Mouse (Mus musculus): ENCODE measurements around the gene Il24. TPM values are rescaled to one million over a fixed set of nuclear protein-coding genes. Genes with fewer than 3 reads are reported as not detected.

Il24 gene
- polyA plus RNA-seq, 1 experiment from 2014 or later: not detected

- 84% methylated on average over 7 of the region's 7 CpGs for WGBS (ENCODE audit: insufficient replicate concordance)
- no peak overlapping the region for H3K4me3 ChIP-seq (ENCODE audit: low read depth, low read length)
Observed at GRCm38 (mm10) chr1:130844516-130844915, 42.7 kb downstream of the Il24 start.

DNA sequence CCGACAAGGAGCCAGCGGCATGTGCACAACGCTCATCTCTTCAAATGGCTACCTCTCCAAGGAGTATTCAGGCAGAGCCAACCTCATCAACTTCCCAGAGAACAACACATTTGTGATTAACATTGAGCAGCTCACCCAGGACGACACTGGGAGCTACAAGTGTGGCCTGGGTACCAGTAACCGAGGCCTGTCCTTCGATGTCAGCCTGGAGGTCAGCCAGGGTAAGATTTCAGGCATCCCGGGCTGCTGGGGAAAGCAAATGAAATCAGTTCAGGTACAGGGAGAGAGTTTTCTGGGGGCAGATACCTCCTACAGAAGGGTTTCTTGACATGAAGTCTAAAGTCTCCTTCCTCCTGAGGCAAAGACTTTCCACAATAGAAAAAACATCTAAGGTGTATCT lies 45.6 kb downstream of the Il24 start:
- Histone ChIP-seq H3K4me2 (no peak overlapping the region), H3K9me3 (replicated peaks; ENCODE audit: control insufficient read depth, low read length) (no peaks in the 10 kb centered on the region), H3K4me1 (ENCODE audit: control insufficient read depth, insufficient read depth, low read length) (no peaks in the 10 kb centered on the region), H3K4me3 (ENCODE audit: low read depth, low read length) (no peak overlapping the region), H3K9ac (ENCODE audit: low read depth, low read length) (no peak overlapping the region), H3K27me3 (ENCODE audit: control insufficient read depth, insufficient read depth, low read length) (no peaks in the 10 kb centered on the region), H3K27ac (ENCODE audit: low read depth, low read length) (no peak overlapping the region), H3K36me3 (ENCODE audit: control insufficient read depth, insufficient read depth, low read length) (no peaks in the 10 kb centered on the region)
- ATAC-seq (replicated peaks; ENCODE audit: insufficient number of reproducible peaks, low FRiP score, low TSS enrichment): no peak
- 82% methylated on average over 7 of the region's 7 CpGs for WGBS (ENCODE audit: insufficient replicate concordance)

More at GRCm38 (mm10) chr1:130844516-130844915, 42.7 kb downstream of the Il24 start:
- no peak for ATAC-seq (replicated peaks; ENCODE audit: insufficient number of reproducible peaks, low FRiP score, low TSS enrichment)
- Histone ChIP-seq H3K36me3 (ENCODE audit: control insufficient read depth, insufficient read depth, low read length) (no peaks in the 10 kb centered on the region), H3K27ac (ENCODE audit: low read depth, low read length) (no peak overlapping the region), H3K4me1 (ENCODE audit: control insufficient read depth, insufficient read depth, low read length) (no peaks in the 10 kb centered on the region), H3K9me3 (replicated peaks; ENCODE audit: control insufficient read depth, low read length) (no peaks in the 10 kb centered on the region), H3K9ac (ENCODE audit: low read depth, low read length) (no peak overlapping the region), H3K27me3 (ENCODE audit: control insufficient read depth, insufficient read depth, low read length) (0 out of 2 replicates have a peak, but pooled peaks cover 3% of the 10 kb centered on the region), H3K4me2 (no peak overlapping the region)

DNA sequence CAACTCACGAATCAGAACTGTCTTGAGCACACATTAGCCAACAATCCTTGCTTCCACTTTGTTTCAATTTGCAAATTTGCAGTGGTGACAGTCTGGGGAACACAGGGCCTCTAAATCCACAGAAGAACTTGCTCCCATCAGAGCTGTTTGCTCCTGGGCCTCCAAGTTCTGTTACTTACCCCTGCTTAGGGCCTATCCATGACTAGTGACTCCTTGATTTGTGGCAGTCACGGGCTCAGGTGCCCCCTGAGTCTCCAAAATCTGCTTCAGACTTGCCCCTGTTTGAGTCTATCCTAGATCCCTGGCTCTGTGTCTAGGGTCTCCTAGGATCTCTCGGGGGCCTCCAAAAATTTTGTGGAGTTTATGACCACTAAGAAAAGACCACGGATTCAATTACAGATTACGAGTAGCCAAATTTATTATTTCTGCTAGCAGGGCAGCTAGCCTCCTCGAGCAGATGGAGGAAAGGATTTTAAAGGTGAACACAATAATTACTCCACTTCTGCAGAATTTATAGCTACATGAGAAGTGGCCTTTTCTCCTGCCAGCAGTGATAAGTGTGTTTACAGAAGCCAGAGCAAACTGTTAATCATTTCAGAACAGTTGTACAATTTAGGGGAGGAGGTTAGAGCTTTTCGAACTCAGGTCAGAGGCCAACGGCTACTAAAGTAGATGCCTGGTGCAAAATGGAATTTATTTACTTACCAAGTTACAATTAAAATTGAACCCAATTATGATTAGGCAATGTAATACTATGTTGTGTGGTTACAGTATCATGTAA lies 46.5 kb downstream of the Il24 start:
- Histone ChIP-seq H3K36me3 (ENCODE audit: control insufficient read depth, insufficient read depth, low read length) (no peaks in the 10 kb centered on the region), H3K4me3 (ENCODE audit: low read depth, low read length) (no peak overlapping the region), H3K9me3 (replicated peaks; ENCODE audit: control insufficient read depth, low read length) (no peaks in the 10 kb centered on the region), H3K27ac (ENCODE audit: low read depth, low read length) (no peak overlapping the region), H3K27me3 (ENCODE audit: control insufficient read depth, insufficient read depth, low read length) (no peaks in the 10 kb centered on the region), H3K9ac (ENCODE audit: low read depth, low read length) (no peak overlapping the region), H3K4me1 (ENCODE audit: control insufficient read depth, insufficient read depth, low read length) (no peaks in the 10 kb centered on the region), H3K4me2 (no peak overlapping the region)
- 66% methylated on average over 8 of the region's 8 CpGs for WGBS (ENCODE audit: insufficient replicate concordance)
- no peak for ATAC-seq (replicated peaks; ENCODE audit: insufficient number of reproducible peaks, low FRiP score, low TSS enrichment)

DNA sequence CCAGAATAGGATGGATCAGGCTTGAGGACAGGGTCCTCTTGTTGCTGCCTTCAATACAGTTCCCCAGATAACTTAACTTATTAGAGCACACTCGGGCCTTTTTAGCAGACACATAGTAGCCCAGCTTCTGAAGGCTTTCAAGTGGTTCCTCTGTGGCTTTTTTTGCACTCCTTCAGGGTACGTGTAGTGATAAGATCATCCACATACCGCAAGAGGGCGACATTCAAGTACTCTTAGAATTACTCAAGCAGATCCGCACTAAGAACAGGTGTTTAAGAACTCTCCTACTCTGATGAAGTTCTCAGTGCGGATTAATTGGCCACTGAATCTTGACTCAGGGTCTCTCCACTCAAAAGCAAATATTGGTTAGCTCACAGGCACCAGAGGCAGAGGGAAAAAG lies 49.0 kb downstream of the Il24 start:
- Histone ChIP-seq H3K4me2 (no peak overlapping the region), H3K9ac (ENCODE audit: low read depth, low read length) (no peak overlapping the region), H3K27ac (ENCODE audit: low read depth, low read length) (no peak overlapping the region), H3K27me3 (ENCODE audit: control insufficient read depth, insufficient read depth, low read length) (no peaks in the 10 kb centered on the region), H3K4me3 (ENCODE audit: low read depth, low read length) (no peak overlapping the region), H3K4me1 (ENCODE audit: control insufficient read depth, insufficient read depth, low read length) (no peaks in the 10 kb centered on the region), H3K9me3 (replicated peaks; ENCODE audit: control insufficient read depth, low read length) (no peaks in the 10 kb centered on the region), H3K36me3 (ENCODE audit: control insufficient read depth, insufficient read depth, low read length) (no peaks in the 10 kb centered on the region)
- WGBS (ENCODE audit: insufficient replicate concordance): 44% methylated on average over 6 of the region's 6 CpGs
- ATAC-seq (replicated peaks; ENCODE audit: insufficient number of reproducible peaks, low FRiP score, low TSS enrichment): no peak

DNA sequence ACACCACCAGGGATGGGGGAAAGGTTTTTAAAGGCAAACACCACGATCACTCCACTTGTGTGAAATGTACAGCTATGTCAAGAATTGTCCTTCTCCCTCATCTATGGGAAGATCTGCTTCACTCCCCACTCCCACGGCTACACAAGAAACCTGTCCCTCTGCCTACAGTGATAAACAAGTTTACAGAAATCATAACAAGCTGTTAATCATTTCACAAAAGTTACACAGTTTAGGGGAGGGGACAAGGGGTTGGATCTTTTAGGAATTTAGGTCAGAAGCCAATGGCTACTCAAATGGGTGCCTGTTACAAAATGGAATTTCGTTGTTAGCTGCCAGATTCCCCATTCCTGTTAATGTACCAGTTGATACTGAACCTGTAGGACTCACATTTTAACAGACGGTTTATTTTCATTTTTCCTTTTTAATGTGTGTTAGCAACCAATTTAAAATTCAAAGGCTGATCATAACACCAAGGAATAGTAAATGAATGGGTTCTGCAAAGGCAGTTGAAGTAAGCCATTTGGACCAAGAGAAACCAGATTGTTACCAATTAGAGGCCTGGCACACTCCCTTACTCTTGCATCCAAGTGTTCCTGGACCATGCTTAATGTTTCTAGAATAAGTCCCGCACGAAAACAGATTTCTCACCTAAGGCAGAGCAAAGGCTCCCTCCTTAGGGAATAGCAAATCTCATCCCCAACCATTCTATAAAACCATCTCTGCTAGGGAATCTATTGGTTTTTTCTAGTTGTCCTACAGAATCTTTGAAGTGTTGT lies 51.9 kb downstream of the Il24 start:
- Histone ChIP-seq H3K4me2 (no peak overlapping the region), H3K4me1 (ENCODE audit: control insufficient read depth, insufficient read depth, low read length) (peaks cover 7% of the 10 kb centered on the region), H3K9ac (ENCODE audit: low read depth, low read length) (no peak overlapping the region), H3K4me3 (ENCODE audit: low read depth, low read length) (no peak overlapping the region), H3K36me3 (ENCODE audit: control insufficient read depth, insufficient read depth, low read length) (no peaks in the 10 kb centered on the region), H3K27me3 (ENCODE audit: control insufficient read depth, insufficient read depth, low read length) (no peaks in the 10 kb centered on the region), H3K27ac (ENCODE audit: low read depth, low read length) (no peak overlapping the region), H3K9me3 (replicated peaks; ENCODE audit: control insufficient read depth, low read length) (no peaks in the 10 kb centered on the region)
- ATAC-seq (replicated peaks; ENCODE audit: insufficient number of reproducible peaks, low FRiP score, low TSS enrichment): no peak
- WGBS (ENCODE audit: insufficient replicate concordance): 85% methylated on average over 6 of the region's 6 CpGs

DNA sequence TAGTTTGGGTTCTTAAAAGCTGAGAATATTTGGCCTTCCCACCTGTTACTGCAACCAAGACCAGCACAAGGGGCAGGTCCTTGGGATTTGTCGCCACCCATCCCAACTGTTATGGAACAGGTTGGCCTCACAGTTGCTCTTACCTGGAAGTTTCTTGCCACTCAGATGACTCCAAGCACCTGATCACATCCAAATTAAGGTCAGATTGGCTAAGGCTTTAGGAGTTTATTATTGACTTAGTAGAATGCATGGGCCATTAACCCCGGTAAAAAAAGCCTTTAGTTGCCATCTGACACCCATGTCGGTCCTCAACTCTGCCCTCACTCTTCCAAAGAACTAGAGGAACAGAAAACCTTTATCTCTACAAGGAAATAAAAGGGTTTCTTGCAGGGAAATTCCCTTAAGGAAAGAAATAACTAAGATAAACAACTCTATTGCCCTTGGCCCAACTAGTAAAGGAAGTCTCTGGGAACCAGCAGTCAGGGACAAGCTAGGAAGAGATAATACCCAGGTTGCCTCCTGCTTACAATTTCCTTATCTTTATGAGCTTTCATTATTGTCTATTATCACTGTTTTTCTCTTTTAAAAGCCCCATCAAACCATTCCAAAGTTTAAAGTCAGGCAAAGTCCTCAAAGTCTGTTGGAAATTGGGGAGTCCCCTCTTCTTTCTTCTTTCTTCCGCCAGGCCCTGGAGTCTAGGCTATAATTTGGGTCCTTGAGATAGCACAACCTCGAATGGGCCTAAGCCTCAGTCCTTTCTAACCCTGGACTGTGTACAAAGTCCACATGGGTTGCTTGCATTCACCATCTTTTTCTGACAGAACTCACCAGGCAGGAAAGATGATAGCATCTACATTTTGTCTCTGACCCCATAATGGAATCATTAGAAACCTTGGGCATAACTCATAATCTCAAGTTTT lies 54.8 kb downstream of the Il24 start:
- no peaks in the 10 kb centered on the region for H3K36me3 ChIP-seq (ENCODE audit: control insufficient read depth, insufficient read depth, low read length)
- H3K4me2 ChIP-seq: no peak overlapping the region
- no peak overlapping the region for H3K4me3 ChIP-seq (ENCODE audit: low read depth, low read length)
- peaks cover 11% of the 10 kb centered on the region for H3K4me1 ChIP-seq (ENCODE audit: control insufficient read depth, insufficient read depth, low read length)
- H3K9me3 ChIP-seq (replicated peaks; ENCODE audit: control insufficient read depth, low read length): no peaks in the 10 kb centered on the region
- no peak overlapping the region for H3K27ac ChIP-seq (ENCODE audit: low read depth, low read length)
- H3K9ac ChIP-seq (ENCODE audit: low read depth, low read length): no peak overlapping the region
- no peaks in the 10 kb centered on the region for H3K27me3 ChIP-seq (ENCODE audit: control insufficient read depth, insufficient read depth, low read length)
- no peak for ATAC-seq (replicated peaks; ENCODE audit: insufficient number of reproducible peaks, low FRiP score, low TSS enrichment)
- 73% methylated on average over 5 of the region's 5 CpGs for WGBS (ENCODE audit: insufficient replicate concordance)

Other genes starting within 250 kb of the Il24 start
- not detected in 2 replicates for gene C4bp, start 225.8 kb downstream of the Il24 start, polyA plus RNA-seq (2014; fragmentation: Nextera tagmentation; extraction: Ambion mirVana)
- not detected in 2 replicates for gene Gm29427, start 171.7 kb downstream of the Il24 start, polyA plus RNA-seq (2014; fragmentation: Nextera tagmentation; extraction: Ambion mirVana)
- 6.5 and 11.1 TPM in 2 replicates for gene Yod1, start 170.1 kb downstream of the Il24 start, polyA plus RNA-seq (2014; fragmentation: Nextera tagmentation; extraction: Ambion mirVana)
- gene Pfkfb2, start 158.2 kb downstream of the Il24 start, polyA plus RNA-seq (2014; fragmentation: Nextera tagmentation; extraction: Ambion mirVana): 4.8 and 5.4 TPM in 2 replicates
- 0.69 and 1.2 TPM in 2 replicates for gene AA986860, start 155.5 kb downstream of the Il24 start, polyA plus RNA-seq (2014; fragmentation: Nextera tagmentation; extraction: Ambion mirVana)
- 0.09 TPM in 1 of 2 replicates, not detected in the other for gene Fcamr, start 86.6 kb downstream of the Il24 start, polyA plus RNA-seq (2014; fragmentation: Nextera tagmentation; extraction: Ambion mirVana)
- gene Pigr, start 60.8 kb downstream of the Il24 start, polyA plus RNA-seq (2014; fragmentation: Nextera tagmentation; extraction: Ambion mirVana): not detected in 2 replicates
- gene Fcmr, start 21.8 kb downstream of the Il24 start, polyA plus RNA-seq (2014; fragmentation: Nextera tagmentation; extraction: Ambion mirVana): 1.6 and 2.2 TPM in 2 replicates
- not detected in 2 replicates for gene Il20, start 24.0 kb upstream of the Il24 start, polyA plus RNA-seq (2014; fragmentation: Nextera tagmentation; extraction: Ambion mirVana)
- not detected in 2 replicates for gene Il19, start 52.7 kb upstream of the Il24 start, polyA plus RNA-seq (2014; fragmentation: Nextera tagmentation; extraction: Ambion mirVana)
- gene Il10, start 132.4 kb upstream of the Il24 start, polyA plus RNA-seq (2014; fragmentation: Nextera tagmentation; extraction: Ambion mirVana): not detected in 2 replicates
- gene Mapkapk2, start 210.4 kb upstream of the Il24 start, polyA plus RNA-seq (2014; fragmentation: Nextera tagmentation; extraction: Ambion mirVana): 51.4 and 57.6 TPM in 2 replicates